13 mouse cellular contexts compared by ENCODE assay signal in genomic region chr17:44337253-44337652, GRCm38 (mm10).
"Had no signal": no experiment of that assay in that cellular context is flagged by ENCODE, and none has a peak within 500 bp of the region (broad histone marks: within the 10 kb centered on the region; RNA-seq: fewer than 3 reads in every experiment).

No protein-coding gene starts in this region.

- H3K27me3 ChIP-seq: liver, embryonic 15.5 days; megakaryocyte, embryonic 14.5 days; midbrain, embryonic 13.5 days; midbrain, embryonic 15.5 days; neural tube, embryonic 12.5 days had no signal

- H3K4me2 ChIP-seq: liver, embryonic 15.5 days; lung, embryonic 14.5 days; midbrain, embryonic 11.5 days; midbrain, embryonic 13.5 days; midbrain, embryonic 15.5 days; neural tube, embryonic 12.5 days had no signal

- DNase-seq: liver, postnatal 0 days; right cerebral cortex, postnatal 14 days; thymus, adult 18-20 months; thymus, postnatal 14 days; thymus, postnatal 36 days had no signal

- ATAC-seq: liver, postnatal 0 days; midbrain, embryonic 13.5 days; midbrain, embryonic 15.5 days had no signal

- H3K36me3 ChIP-seq: liver, embryonic 15.5 days; midbrain, embryonic 13.5 days; midbrain, embryonic 15.5 days; neural tube, embryonic 12.5 days had no signal

- H3K4me3 ChIP-seq: liver, embryonic 15.5 days; megakaryocyte, embryonic 14.5 days; midbrain, embryonic 13.5 days; midbrain, embryonic 15.5 days; neural tube, embryonic 12.5 days had no signal

- H3K27ac ChIP-seq: liver, embryonic 15.5 days; macrophage; midbrain, embryonic 13.5 days; midbrain, embryonic 15.5 days; neural tube, embryonic 12.5 days had no signal

- H3K4me1 ChIP-seq: liver, embryonic 15.5 days; megakaryocyte, embryonic 14.5 days; midbrain, embryonic 13.5 days; midbrain, embryonic 15.5 days; neural tube, embryonic 12.5 days had no signal

- H3K9ac ChIP-seq: liver, embryonic 15.5 days; liver, postnatal 0 days; lung, embryonic 14.5 days; midbrain, embryonic 13.5 days; midbrain, embryonic 15.5 days; neural tube, embryonic 12.5 days had no signal

- H3K9me3 ChIP-seq: liver, embryonic 15.5 days; megakaryocyte, embryonic 14.5 days; midbrain, embryonic 13.5 days; midbrain, embryonic 15.5 days; neural tube, embryonic 12.5 days had no signal
